Mouse (Mus musculus): Measurements from ENCODE around the gene Ptprc. TPM values are rescaled to one million over a fixed set of nuclear protein-coding genes. Genes with fewer than 3 reads are reported as not detected.
A peak's percentile ranks its signal among the peaks of the same experiment; 100 is the strongest.

The Ptprc gene
- polyA plus RNA-seq, 1 experiment from 2014 or later = 0.82 TPM

DNA sequence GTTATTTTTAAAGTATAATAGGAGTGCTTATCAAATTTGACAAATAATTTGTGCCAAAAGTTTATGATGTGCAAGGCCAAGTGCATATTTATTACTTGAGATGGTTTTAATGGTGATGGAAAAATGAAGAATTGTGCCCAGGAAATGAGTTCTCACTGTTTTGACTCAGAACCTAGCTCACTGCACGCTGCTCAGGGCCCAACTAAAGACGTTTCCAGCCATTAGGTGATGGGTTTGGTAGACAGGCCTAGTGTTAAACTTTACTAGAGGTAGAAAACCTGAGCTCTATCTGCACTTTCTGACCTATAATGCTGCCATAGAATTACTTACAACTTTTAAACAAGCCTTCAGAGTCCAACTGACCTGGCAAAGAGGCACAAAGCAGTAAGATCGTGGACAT is 3.0 kb downstream of the Ptprc start:
- H3K4me2 ChIP-seq = no peak overlapping the region
- no peak overlapping the region for H3K27ac ChIP-seq
- no peak for ATAC-seq (ENCODE audit: low FRiP score)
- H3K9ac ChIP-seq = no peak overlapping the region
- no peak overlapping the region for H3K4me3 ChIP-seq (replicated peaks)
- H3K36me3 ChIP-seq (replicated peaks) = no peaks in the 10 kb centered on the region
- H3K4me1 ChIP-seq = no peaks in the 10 kb centered on the region
- no peaks in the 10 kb centered on the region for H3K9me3 ChIP-seq
- WGBS = 83% methylated on average over 3 of the region's 3 CpGs
- H3K27me3 ChIP-seq = no peaks in the 10 kb centered on the region

- Histone ChIP-seq H3K4me3 (replicated peaks) (no peak overlapping the region), H3K36me3 (replicated peaks) (no peaks in the 10 kb centered on the region), H3K9ac (no peak overlapping the region), H3K9me3 (no peaks in the 10 kb centered on the region), H3K27ac (no peak overlapping the region), H3K4me1 (no peaks in the 10 kb centered on the region), H3K4me2 (no peak overlapping the region), H3K27me3 (no peaks in the 10 kb centered on the region)
- 85% methylated on average over 4 of the region's 4 CpGs for WGBS
- no peak for ATAC-seq (ENCODE audit: low FRiP score)
Measured at GRCm38 (mm10) chr1:138172096-138172495, 3.4 kb downstream of the Ptprc start.

DNA sequence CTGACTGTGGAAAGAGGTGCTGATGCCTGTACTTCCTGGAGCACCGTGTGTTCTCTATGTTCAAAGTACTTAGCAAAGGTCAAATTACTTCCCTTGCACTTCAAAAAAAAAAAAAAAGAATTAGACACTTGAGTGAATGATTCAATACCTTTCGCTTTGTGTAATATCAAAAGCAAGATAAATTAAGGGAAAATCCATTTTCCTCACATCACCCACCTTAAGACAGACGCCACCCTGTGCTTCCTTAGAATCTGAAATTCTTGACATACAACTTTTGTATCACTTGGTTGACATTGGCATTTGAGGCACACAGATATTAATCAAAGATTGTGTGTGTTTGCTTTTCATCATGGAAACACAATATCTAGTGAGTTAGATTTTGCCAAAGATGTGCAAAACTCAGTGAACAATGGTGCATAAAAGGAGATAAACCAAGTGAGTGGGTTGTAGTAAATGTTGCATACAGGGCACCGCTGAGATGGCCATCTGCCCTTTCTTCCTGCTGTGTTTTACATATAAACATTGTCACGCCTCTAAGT is 9.2 kb downstream of the Ptprc start:
- Histone ChIP-seq H3K9ac (no peak overlapping the region), H3K9me3 (no peaks in the 10 kb centered on the region), H3K27ac (no peak overlapping the region), H3K4me1 (no peaks in the 10 kb centered on the region), H3K4me2 (no peak overlapping the region), H3K4me3 (replicated peaks) (no peak overlapping the region), H3K27me3 (no peaks in the 10 kb centered on the region), H3K36me3 (replicated peaks) (no peaks in the 10 kb centered on the region)
- ATAC-seq (ENCODE audit: low FRiP score) = no peak
- 88% methylated on average over 5 of the region's 5 CpGs for WGBS

GRCm38 (mm10) chr1:138162638-138163037 is 12.9 kb downstream of the Ptprc start:
- H3K36me3 ChIP-seq (replicated peaks) = no peaks in the 10 kb centered on the region
- no peaks in the 10 kb centered on the region for H3K9me3 ChIP-seq
- no peak overlapping the region for H3K4me3 ChIP-seq (replicated peaks)
- H3K27me3 ChIP-seq = no peaks in the 10 kb centered on the region
- no peak for ATAC-seq (ENCODE audit: low FRiP score)
- no peak overlapping the region for H3K4me2 ChIP-seq
- no peak overlapping the region for H3K27ac ChIP-seq
- 94% methylated on average over 8 of the region's 8 CpGs for WGBS
- H3K4me1 ChIP-seq = no peaks in the 10 kb centered on the region
- H3K9ac ChIP-seq = no peak overlapping the region

DNA sequence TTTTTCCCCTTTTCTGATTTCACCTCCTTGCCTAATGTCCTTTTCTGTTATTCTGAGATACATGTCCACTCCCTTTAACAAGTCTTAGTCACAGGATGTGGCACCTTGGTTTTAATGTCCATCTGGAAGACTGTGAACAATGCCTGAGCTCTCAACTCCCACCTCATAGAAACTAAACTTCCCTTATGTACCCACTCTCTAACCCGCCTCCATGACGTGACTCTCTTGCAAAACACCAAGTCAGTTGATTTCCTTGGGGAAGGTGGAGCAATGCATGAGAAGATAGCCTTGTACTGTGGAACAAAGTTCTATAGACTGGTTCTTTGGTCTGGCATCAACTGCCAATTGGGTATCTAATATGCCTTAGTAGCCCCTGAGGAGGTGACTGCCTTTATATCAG is 16.6 kb downstream of the Ptprc start:
- Histone ChIP-seq H3K36me3 (replicated peaks) (no peaks in the 10 kb centered on the region), H3K9me3 (no peaks in the 10 kb centered on the region), H3K9ac (no peak overlapping the region), H3K4me3 (replicated peaks) (no peak overlapping the region), H3K4me2 (no peak overlapping the region), H3K4me1 (no peaks in the 10 kb centered on the region), H3K27me3 (no peaks in the 10 kb centered on the region), H3K27ac (no peak overlapping the region)
- WGBS = 75% methylated on average over 2 of the region's 2 CpGs
- ATAC-seq (ENCODE audit: low FRiP score) = no peak

DNA sequence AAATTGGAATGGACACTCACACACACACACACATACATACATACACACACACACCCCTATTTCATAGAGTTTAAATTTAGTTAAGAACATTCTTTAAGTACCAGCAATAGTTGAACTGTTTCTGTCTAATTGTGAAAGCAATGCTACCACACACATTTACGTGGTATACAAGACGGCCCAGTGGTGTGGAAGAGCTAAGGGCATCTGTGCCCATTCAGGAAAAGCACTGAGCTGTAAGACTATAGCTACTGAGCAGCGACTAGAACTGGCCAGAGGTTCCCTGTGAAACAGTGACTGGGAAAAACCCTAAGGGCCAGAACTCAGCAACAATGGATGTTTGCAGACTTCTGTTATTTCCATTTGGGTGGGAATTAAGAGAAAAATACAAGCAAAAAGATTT is 17.3 kb downstream of the Ptprc start:
- Histone ChIP-seq H3K27me3 (no peaks in the 10 kb centered on the region), H3K9me3 (no peaks in the 10 kb centered on the region), H3K9ac (no peak overlapping the region), H3K4me2 (no peak overlapping the region), H3K4me3 (replicated peaks) (no peak overlapping the region), H3K27ac (no peak overlapping the region), H3K4me1 (no peaks in the 10 kb centered on the region), H3K36me3 (replicated peaks) (no peaks in the 10 kb centered on the region)
- 18% methylated on average over 3 of the region's 3 CpGs for WGBS
- peak; percentile 88; the same call in 1 of the 2 replicates for ATAC-seq (ENCODE audit: low FRiP score)

GRCm38 (mm10) chr1:138157709-138158108 is 17.8 kb downstream of the Ptprc start:
- Histone ChIP-seq H3K27ac (no peak overlapping the region), H3K4me3 (replicated peaks) (no peak overlapping the region), H3K27me3 (no peaks in the 10 kb centered on the region), H3K36me3 (replicated peaks) (no peaks in the 10 kb centered on the region), H3K9me3 (no peaks in the 10 kb centered on the region), H3K9ac (no peak overlapping the region), H3K4me1 (no peaks in the 10 kb centered on the region), H3K4me2 (no peak overlapping the region)
- WGBS = 51% methylated on average over 2 of the region's 2 CpGs
- no peak for ATAC-seq (ENCODE audit: low FRiP score)

DNA sequence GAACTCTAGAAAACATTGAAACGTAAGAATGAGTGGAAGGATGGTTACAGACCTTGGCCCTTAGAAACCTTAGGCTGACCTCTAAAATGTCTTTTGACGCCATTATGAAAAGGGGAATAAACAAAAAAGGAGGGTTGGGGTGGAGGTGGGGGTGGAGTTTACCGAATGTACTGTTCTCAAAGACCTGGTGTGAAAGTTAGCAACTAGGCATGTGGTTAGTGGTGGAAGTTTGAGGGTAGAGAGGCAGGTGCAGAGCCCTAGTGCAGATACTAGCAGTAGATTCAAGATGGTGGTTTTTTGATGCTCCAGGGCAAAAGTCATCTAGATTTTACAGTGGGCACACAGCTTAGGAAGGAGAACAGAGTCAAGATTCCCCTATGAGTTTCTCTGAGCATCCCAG is 18.5 kb downstream of the Ptprc start:
- H3K36me3 ChIP-seq (replicated peaks) = no peaks in the 10 kb centered on the region
- no peak overlapping the region for H3K27ac ChIP-seq
- ATAC-seq (ENCODE audit: low FRiP score) = no peak
- no peaks in the 10 kb centered on the region for H3K27me3 ChIP-seq
- H3K9ac ChIP-seq = no peak overlapping the region
- no peak overlapping the region for H3K4me2 ChIP-seq
- no peaks in the 10 kb centered on the region for H3K9me3 ChIP-seq
- 84% methylated on average over 3 of the region's 3 CpGs for WGBS
- no peaks in the 10 kb centered on the region for H3K4me1 ChIP-seq
- no peak overlapping the region for H3K4me3 ChIP-seq (replicated peaks)

- Histone ChIP-seq H3K9me3 (no peaks in the 10 kb centered on the region), H3K4me1 (no peaks in the 10 kb centered on the region), H3K4me3 (replicated peaks) (no peak overlapping the region), H3K27me3 (no peaks in the 10 kb centered on the region), H3K9ac (no peak overlapping the region), H3K4me2 (no peak overlapping the region), H3K27ac (no peak overlapping the region), H3K36me3 (replicated peaks) (no peaks in the 10 kb centered on the region)
- WGBS = 61% methylated on average over 1 of the region's 1 CpGs
- no peak for ATAC-seq (ENCODE audit: low FRiP score)
Measured at GRCm38 (mm10) chr1:138154185-138154785, 21.2 kb downstream of the Ptprc start.

GRCm38 (mm10) chr1:138153126-138153525 is 22.4 kb downstream of the Ptprc start:
- WGBS = 94% methylated on average over 4 of the region's 4 CpGs
- 0 out of 2 replicates have a peak, but pooled peaks cover 4% of the 10 kb centered on the region for H3K4me1 ChIP-seq
- H3K4me2 ChIP-seq = no peak overlapping the region
- no peak overlapping the region for H3K27ac ChIP-seq
- no peaks in the 10 kb centered on the region for H3K36me3 ChIP-seq (replicated peaks)
- no peaks in the 10 kb centered on the region for H3K9me3 ChIP-seq
- no peak overlapping the region for H3K9ac ChIP-seq
- H3K27me3 ChIP-seq = no peaks in the 10 kb centered on the region
- H3K4me3 ChIP-seq (replicated peaks) = no peak overlapping the region
- no peak for ATAC-seq (ENCODE audit: low FRiP score)

DNA sequence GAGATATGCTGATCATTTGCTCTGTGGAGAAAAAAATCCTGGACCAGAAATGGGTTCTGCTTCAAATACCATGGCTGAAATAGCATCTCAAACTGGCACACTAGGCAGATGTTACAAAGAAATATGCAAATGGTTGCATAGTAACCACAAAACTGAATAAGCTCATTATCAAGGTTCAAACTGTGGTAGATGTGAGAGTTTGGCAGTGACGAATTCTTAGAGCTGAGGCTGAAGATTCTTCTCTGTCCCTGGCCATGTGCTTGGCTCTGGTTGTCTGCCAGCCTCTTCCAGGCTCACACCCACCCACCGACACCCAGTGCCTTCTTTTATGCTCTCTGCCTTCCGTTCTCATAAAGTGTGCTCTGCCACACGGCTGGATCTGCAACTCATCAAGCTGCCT is 26.7 kb downstream of the Ptprc start:
- no peak for ATAC-seq (ENCODE audit: low FRiP score)

DNA sequence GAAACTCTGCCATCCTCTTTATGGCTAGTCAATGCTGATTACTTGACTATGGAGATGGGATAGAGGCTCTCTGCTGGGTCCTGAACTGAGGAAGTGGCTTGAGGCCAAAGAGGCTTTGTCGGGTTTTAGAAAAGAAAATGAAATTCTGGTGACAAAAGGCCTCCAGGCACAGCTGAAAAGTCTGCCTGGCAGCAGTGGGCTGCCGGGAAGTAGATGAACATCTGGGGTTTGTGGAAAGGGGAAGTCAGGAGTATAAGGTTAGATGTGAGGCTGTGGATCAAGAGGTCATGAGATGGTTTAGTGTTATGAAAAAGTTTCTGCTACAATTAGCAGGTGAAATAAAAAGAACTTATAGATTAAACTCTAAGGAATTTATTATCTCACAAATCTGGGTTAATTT is 29.9 kb downstream of the Ptprc start:
- 20% methylated on average over 2 of the region's 2 CpGs for WGBS
- H3K4me1 ChIP-seq = 0 out of 2 replicates have a peak, but pooled peaks cover 7% of the 10 kb centered on the region
- H3K9ac ChIP-seq = no peak overlapping the region
- H3K4me2 ChIP-seq = no peak overlapping the region
- H3K4me3 ChIP-seq (replicated peaks) = no peak overlapping the region
- H3K9me3 ChIP-seq = no peaks in the 10 kb centered on the region
- H3K27me3 ChIP-seq = no peaks in the 10 kb centered on the region
- no peaks in the 10 kb centered on the region for H3K36me3 ChIP-seq (replicated peaks)
- ATAC-seq (ENCODE audit: low FRiP score) = no peak
- no peak overlapping the region for H3K27ac ChIP-seq

More for the DNA sequence above, 26.7 kb downstream of the Ptprc start:
- Histone ChIP-seq H3K27ac (no peak overlapping the region), H3K27me3 (no peaks in the 10 kb centered on the region), H3K4me3 (replicated peaks) (no peak overlapping the region), H3K4me1 (0 out of 2 replicates have a peak, but pooled peaks cover 7% of the 10 kb centered on the region), H3K9me3 (no peaks in the 10 kb centered on the region), H3K36me3 (replicated peaks) (no peaks in the 10 kb centered on the region), H3K4me2 (no peak overlapping the region), H3K9ac (no peak overlapping the region)
- 62% methylated on average over 4 of the region's 4 CpGs for WGBS

GRCm38 (mm10) chr1:138145148-138145547 is 30.4 kb downstream of the Ptprc start:
- H3K27me3 ChIP-seq = no peaks in the 10 kb centered on the region
- no peak overlapping the region for H3K4me2 ChIP-seq
- 78% methylated on average over 3 of the region's 3 CpGs for WGBS
- ATAC-seq (ENCODE audit: low FRiP score) = no peak
- H3K27ac ChIP-seq = no peak overlapping the region
- no peaks in the 10 kb centered on the region for H3K9me3 ChIP-seq
- H3K4me3 ChIP-seq (replicated peaks) = no peak overlapping the region
- no peak overlapping the region for H3K9ac ChIP-seq
- H3K4me1 ChIP-seq = 0 out of 2 replicates have a peak, but pooled peaks cover 7% of the 10 kb centered on the region
- H3K36me3 ChIP-seq (replicated peaks) = no peaks in the 10 kb centered on the region
